8 mouse cellular contexts compared by ENCODE assay signal in the genomic region with DNA sequence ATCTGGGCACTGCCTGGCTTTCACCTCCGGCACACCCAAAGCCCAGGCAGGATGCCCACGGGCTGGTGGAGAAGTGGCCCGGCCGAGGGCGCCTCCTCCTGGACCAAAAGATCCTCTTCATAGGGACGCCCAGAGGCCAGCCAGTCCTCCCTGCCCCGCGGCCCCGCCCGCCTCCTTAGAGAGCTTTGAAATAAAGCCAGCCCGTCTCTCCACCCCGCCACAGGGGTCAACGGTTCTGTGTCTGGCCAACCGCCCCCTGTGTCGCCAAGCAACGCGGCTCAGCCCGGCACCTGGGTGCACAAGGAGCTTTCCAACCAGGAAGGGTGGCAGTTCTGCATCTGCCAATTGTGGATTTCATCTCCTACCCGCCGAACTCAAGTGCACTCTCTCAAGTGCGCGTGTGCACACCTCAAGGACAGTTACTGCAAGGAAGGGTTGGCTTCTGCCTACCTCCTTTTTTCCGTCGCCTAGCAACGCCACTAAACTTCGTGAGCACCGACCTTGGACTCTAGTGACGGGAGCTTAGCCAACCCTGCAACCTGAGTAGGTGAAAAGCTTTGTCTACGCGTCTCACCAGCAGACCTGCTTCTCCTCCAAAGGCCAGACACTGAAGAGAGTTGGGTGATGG. TPM values are rescaled to one million over a fixed set of nuclear protein-coding genes. Genes with fewer than 3 reads are reported as not detected.
DNase-seq lines count a peak whose midpoint lies in the region; ATAC-seq lines count a peak whose summit lies in the region.
"Had no signal": no experiment of that assay in that cellular context is flagged by ENCODE, and none has a peak within 500 bp of the region (broad histone marks: within the 10 kb centered on the region; RNA-seq: fewer than 3 reads in every experiment).

Gene Gm26661 (plus strand): TSS at position 56 of the 628 bp plus-strand sequence.

- DNase-seq in adrenal gland, adult 18-20 months (ENCODE audit: low spot score in 2 of 2), result peak; percentile 59 to 62
- peak; percentile 65 to 72 for DNase-seq in cerebellum, postnatal 14 days
- DNase-seq in gastrocnemius, postnatal 10 days, result peak; percentile 70
- peak; percentile 16 for DNase-seq in hindlimb bud, embryonic 11.5 days (ENCODE audit: extremely low spot score, low read depth, low spot score)
- DNase-seq in limb, embryonic 11.5 days (ENCODE audit: low spot score), result peak; percentile 76
- DNase-seq in midbrain, embryonic 11.5 days (ENCODE audit: low spot score, missing footprints), result peak; percentile 94
- peak; percentile 57 for DNase-seq in skeletal muscle tissue, adult 2 months (ENCODE audit: low read depth, low spot score)

- under 1% methylated on average over 30 of the region's 30 CpGs for WGBS in limb, embryonic 11.5 days
- 2% methylated on average over 30 of the region's 30 CpGs for WGBS in midbrain, embryonic 11.5 days

- no peaks in the 10 kb centered on the region for H3K27me3 ChIP-seq in limb, embryonic 11.5 days (ENCODE audit: control insufficient read depth, insufficient read depth, low read length)
- no peaks in the 10 kb centered on the region for H3K27me3 ChIP-seq in midbrain, embryonic 11.5 days (ENCODE audit: control insufficient read depth, insufficient read depth, low read length)

- no peaks in the 10 kb centered on the region for H3K9me3 ChIP-seq in limb, embryonic 11.5 days (ENCODE audit: control insufficient read depth, low read length)
- H3K9me3 ChIP-seq in midbrain, embryonic 11.5 days (ENCODE audit: control insufficient read depth, low read length), result no peaks in the 10 kb centered on the region

- no peak within 1 kb of the TSS for H3K27ac ChIP-seq in limb, embryonic 11.5 days (replicated peaks; ENCODE audit: low read depth, low read length)
- H3K27ac ChIP-seq in midbrain, embryonic 11.5 days (ENCODE audit: low read depth, low read length), result no peak within 1 kb of the TSS

- peak; percentile 86 for ATAC-seq in limb, embryonic 11.5 days (ENCODE audit: insufficient number of reproducible peaks, low FRiP score, low TSS enrichment, low read depth)
- peak; percentile 90 for ATAC-seq in midbrain, embryonic 11.5 days (ENCODE audit: low FRiP score)

- H3K9ac ChIP-seq in limb, embryonic 11.5 days (ENCODE audit: low read length), result no peak within 1 kb of the TSS; the same call in 1 of the 2 replicates
- peak within 1 kb of the TSS; percentile 48 for H3K9ac ChIP-seq in midbrain, embryonic 11.5 days (ENCODE audit: low read length)

- peak within 1 kb of the TSS; percentile 70 for H3K4me2 ChIP-seq in limb, embryonic 11.5 days (ENCODE audit: low read depth, severe bottlenecking)
- H3K4me2 ChIP-seq in midbrain, embryonic 11.5 days, result peak within 1 kb of the TSS; percentile 68

- H3K36me3 ChIP-seq in limb, embryonic 11.5 days (ENCODE audit: control insufficient read depth, insufficient read depth, low read length), result no peaks in the 10 kb centered on the region
- H3K36me3 ChIP-seq in midbrain, embryonic 11.5 days (ENCODE audit: control insufficient read depth, insufficient read depth, low read length), result no peaks in the 10 kb centered on the region

- peaks cover 4% of the 10 kb centered on the region; the same call in 1 of the 2 replicates for H3K4me1 ChIP-seq in limb, embryonic 11.5 days (ENCODE audit: control insufficient read depth, insufficient read depth, low read length)
- H3K4me1 ChIP-seq in midbrain, embryonic 11.5 days (ENCODE audit: control insufficient read depth, insufficient read depth, low read length), result no peaks in the 10 kb centered on the region

- H3K4me3 ChIP-seq in limb, embryonic 11.5 days (ENCODE audit: low read depth, low read length), result peak within 1 kb of the TSS; percentile 23
- H3K4me3 ChIP-seq in midbrain, embryonic 11.5 days (ENCODE audit: low read depth, low read length), result peak within 1 kb of the TSS; percentile 31

RNA-seq across cellular contexts. Expression of gene Gm26661, which starts in this region (rescaled TPM):
- not detected for total RNA-seq in adrenal gland, adult 18-20 months (2021)
- total RNA-seq in gastrocnemius, postnatal 10 days (2021), result not detected
- polyA plus RNA-seq in limb, embryonic 11.5 days (2014; fragmentation: Nextera tagmentation; extraction: Ambion mirVana), result not detected in 2 replicates
- polyA plus RNA-seq in midbrain, embryonic 11.5 days (2014; fragmentation: Nextera tagmentation; extraction: Ambion mirVana), result not detected in 2 replicates
- total RNA-seq: left cerebral cortex, postnatal 10 days had no signal

Comparison
In these comparisons a context has a peak if more than half of its experiments do, and no peak if none do; other contexts are left out.
1. Peak in DNase-seq in adrenal gland, adult 18-20 months; RNA of the gene not detected or under 1 TPM.
2. Peak in DNase-seq in gastrocnemius, postnatal 10 days; RNA of the gene not detected or under 1 TPM.
3. Peak in DNase-seq, ATAC-seq, H3K4me3 ChIP-seq and H3K4me2 ChIP-seq in limb, embryonic 11.5 days; RNA of the gene not detected or under 1 TPM.
4. Peak in DNase-seq, ATAC-seq, H3K4me3 ChIP-seq, H3K9ac ChIP-seq and H3K4me2 ChIP-seq in midbrain, embryonic 11.5 days; RNA of the gene not detected or under 1 TPM.
5. DNase-seq: peak in every context shown above with its lines; median percentile 94 in midbrain, embryonic 11.5 days; 76 in limb, embryonic 11.5 days; 70 in gastrocnemius, postnatal 10 days; 68 in cerebellum, postnatal 14 days; 60 in adrenal gland, adult 18-20 months; 57 in skeletal muscle tissue, adult 2 months; 16 in hindlimb bud, embryonic 11.5 days.